Mouse (Mus musculus) testis, postnatal 10 days (tissue): ENCODE measurements around the gene Ube2c.
"Not testable (repeated sequence)": the region's sequence is repeated elsewhere in the genome, so short reads cannot be mapped to it uniquely, and the experiment has no call there.

Source experiments
- DNase-seq: peaks from one replicate; pipeline ENCODE4 v3.0.0; 2021; ENCODE audit warnings: low spot score

The Ube2c gene

DNA sequence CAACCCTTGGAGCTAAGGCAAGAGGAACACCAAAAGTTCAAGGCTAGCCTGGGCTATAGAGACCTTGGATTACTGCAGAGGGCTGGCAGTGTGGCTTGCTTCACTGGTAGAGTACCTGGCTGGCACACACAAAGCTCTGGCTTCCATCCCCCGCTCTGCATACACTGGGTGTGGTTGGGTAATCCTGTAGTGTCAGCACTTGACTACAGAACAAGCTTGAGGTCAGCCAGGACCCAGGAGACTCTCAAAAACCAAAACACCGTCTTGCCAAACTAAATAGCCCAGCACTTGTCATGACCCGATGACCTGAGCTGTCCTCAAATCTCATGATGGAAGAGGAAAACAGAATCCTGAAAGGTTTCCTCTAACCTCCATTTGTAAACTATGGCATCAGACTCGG lies 20.8 kb downstream of the Ube2c start:
- no peak for DNase-seq

DNA sequence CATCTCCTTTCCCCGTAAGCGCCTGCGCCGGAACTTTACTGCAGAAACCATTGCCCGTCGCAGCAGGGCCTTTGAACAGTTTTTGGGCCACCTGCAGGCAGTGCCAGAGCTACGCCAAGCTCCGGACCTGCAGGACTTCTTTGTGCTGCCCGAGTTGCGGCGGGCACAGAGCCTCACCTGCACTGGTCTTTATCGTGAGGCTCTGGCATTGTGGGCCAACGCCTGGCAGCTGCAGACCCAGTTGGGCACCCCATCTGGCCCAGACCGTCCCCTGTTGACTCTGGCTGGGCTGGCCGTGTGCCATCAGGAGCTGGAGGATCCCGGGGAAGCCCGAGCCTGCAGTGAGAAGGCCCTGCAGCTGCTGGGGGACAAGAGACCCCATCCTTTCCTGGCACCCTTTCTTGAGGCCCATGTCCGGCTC lies 22.2 kb downstream of the Ube2c start:
- peak; percentile 68 for DNase-seq

DNA sequence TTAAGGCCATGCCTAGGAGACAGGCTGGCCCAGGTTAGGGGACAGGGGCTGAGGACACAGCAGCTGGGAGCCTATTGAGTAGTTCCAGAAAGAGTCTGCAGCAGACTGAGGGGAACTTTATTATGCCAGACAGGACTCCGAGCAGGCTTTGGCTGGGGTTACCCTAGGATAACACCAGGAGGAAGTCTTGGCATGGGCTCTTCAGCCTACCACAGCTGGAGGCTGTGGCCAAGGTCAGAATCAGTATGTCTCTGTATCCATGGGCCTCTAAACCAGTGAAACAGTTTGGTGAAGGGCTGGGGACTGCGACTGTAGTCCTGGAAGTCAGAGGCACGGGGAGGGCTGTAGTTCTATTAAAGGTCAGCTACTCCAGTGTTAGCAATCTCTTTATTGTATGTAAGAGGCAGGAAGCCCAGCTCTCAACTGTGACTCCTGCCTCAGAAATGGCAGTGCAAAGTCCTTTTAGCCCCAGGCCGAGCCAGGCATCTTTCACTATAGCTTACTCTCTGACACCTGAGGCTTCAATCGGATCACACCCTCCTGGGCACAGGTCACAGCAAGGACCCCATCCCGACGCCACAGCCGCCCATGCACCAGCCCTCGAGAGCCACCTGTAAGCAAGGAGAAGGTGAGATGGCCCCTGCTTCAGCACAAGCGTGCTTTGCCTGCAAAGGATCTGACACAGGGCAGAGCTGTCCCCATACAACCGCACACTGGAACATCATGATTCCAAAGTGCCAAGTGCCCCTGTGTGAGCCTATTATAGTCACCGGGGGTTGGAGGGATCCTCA lies 22.9 kb downstream of the Ube2c start:
- DNase-seq = peak; percentile 49

DNA sequence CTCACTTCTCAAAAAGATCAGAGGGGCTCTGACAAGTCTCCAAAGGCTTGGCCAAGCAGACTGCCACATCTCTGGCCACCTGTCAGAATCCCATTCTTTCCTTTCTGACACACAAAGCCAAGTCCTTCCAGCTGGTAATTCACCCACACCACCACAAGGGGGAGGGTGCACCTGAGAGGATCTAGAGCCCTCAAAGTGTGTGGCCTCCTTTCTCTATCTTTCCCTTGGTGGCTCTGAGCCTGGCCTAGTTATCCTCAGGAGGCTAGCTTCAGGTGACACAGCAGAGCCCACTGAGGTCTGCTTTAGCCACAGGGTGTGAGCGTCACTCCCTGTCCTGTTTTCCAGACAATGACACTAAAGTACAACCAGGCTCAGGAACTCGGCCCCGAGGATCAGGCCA lies 23.5 kb downstream of the Ube2c start:
- DNase-seq = peak; percentile 77

DNA sequence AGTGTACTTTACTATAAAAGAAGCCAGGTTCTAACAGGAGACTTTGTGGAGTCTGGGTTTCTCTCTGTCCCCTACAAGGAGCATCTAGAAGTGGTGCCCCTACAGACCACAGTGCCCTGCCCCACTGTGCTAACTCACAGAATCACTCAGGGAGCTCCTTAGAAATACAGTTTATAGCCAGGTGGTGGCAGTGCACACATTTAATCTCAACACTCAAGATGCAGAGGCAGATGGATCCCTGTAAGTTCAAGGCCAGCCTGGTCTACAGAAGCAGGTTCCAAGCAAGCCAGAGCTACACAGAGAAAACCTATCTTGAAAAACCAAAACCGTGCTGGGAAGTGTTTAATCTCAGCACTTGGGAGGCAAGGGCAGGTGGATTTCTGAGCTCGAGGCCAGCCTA lies 24.1 kb downstream of the Ube2c start:
- DNase-seq = peak; percentile 48

DNA sequence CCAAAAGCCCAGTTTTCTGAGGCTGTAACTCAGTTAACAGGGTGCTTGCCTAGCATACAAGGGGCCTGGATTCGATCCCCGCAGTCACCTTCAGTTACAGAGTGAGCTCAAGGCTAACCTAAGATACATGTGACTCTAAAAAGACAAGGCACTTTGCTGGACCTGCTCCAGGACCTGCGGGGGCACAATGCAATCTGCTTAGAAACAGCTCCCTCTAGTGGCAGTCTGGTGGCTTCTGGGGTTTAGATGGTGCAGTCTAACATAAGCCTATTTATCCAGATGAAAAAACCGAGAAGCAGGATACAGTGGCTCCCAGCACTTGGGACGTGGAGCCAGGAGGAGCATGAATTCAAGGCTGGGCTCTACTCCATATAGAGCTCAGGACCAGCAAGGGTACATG lies 24.6 kb downstream of the Ube2c start:
- peak; percentile 92 for DNase-seq

DNA sequence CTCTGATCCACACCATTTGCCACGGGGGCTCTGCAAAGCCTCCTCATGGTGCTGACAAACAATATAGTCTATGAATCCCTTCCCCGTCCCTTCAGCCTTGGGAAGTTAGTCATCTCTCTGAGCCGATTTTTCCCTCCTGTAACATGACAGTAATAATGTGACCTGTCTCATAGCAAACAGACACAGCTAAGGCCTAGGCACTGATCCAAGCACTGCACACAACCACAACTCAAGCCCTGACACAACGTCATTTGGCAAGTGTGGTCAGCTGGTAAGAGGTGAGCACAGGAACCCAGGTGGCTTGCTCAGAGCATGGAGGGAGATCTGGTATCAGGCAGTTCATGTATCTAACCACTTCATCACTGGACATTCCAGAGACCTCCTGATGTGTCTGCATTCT lies 26.2 kb downstream of the Ube2c start:
- DNase-seq = no peak

DNA sequence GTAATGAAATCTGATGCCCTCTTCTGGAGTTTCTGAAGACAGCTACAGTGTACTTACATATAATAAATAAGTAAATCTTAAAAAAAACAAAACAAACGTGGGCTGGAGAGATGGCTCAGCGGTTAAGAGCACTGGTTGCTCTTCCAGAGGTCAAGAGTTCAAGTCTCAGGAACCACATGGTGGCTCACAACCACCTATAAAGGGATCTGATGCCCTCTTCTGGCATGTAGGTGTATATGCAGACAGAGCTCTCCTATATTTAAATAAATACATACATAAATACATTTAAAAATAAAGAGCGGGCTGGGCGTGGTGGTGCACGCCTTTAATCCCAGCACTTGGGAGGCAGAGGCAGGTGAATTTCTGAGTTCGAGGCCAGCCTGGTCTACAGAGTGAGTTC lies 28.9 kb downstream of the Ube2c start:
- DNase-seq = not testable (repeated sequence)

DNA sequence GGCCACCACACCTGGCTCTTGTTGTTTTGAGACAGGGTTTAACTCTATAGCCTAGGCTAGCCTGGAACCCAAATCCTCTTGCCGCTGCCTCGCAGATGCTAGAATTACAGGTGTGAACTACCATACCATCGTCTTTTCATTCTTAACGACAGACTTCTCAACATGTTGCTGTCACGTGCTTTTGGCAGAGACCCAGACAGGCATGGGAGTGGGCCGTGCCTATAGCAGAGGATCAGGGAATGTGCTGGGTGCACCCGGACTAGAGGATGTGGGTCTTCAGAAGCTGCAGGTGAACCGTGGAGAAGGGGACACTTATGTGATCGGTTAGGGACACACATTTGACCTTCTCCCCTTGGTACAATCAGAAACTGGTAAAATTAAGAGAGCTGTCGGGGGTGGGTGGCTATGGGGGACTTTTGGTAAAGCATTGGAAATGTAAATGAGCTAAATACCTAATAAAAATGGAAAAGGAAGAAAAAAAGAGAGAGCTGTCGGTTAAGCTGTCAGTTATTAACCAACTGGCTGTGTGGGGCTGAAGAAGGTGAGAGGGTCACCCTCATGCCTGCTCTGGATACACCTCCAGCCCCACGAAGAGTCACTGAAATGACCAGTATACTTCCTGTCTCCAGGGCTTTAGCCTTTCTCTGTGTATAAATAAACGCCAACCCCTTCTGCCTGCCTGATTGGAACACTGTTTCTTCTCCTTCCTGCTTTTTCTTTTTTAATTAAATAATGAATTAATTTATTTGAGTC lies 30.7 kb downstream of the Ube2c start:
- DNase-seq = no peak

DNA sequence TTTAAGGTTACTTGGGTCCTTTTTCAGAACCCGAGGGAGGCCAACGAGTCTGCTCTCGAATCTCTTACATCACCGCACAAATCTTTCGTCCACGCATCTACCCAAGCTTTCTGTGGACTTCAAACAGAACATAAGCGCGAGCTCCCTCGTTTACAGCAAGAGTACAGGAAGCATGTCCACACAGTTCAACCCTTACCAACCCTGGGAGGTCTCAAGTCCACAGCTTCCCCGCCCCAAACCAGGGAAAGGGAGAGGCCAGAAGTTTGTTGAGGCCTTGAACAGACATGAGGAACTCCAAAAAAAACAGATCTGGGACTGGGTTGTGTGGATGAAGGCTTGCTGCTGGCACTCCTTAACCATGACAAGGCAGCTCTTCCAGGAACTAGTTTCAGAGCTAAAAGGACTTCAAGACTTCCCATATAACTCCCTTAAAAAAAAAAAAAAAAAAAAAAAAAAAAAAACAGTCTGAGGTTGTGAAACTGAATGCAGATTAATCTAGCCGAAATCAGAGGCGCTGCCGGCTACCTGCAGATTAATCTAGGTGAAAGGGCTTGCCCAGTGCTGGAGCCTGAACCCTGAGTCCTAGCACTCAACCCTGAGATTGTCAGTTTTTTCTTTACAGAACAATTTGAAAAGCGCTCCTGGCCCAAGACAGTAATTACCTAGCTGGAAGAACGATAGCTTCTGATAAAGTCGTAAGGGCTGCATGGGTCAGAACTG lies 33.7 kb downstream of the Ube2c start:
- DNase-seq = no peak

DNA sequence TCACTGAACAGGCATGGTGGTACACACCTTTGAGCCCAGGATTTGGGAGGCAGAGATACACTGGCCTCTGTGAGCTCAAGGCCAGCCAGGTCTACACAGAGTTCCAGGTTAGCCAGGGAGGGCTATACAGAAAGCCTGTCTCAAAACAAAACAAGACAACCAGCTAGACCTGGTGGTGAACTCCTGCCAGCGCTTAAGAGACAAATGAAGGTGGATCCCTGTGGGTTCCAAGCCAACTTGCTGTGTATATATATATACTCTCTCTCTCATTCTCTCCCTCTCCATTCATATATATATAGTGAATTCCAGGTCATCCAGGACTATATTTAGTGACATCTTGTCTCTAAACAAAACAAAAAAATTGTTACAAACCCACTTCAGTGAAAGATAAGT lies 34.2 kb downstream of the Ube2c start:
- DNase-seq = no peak

DNA sequence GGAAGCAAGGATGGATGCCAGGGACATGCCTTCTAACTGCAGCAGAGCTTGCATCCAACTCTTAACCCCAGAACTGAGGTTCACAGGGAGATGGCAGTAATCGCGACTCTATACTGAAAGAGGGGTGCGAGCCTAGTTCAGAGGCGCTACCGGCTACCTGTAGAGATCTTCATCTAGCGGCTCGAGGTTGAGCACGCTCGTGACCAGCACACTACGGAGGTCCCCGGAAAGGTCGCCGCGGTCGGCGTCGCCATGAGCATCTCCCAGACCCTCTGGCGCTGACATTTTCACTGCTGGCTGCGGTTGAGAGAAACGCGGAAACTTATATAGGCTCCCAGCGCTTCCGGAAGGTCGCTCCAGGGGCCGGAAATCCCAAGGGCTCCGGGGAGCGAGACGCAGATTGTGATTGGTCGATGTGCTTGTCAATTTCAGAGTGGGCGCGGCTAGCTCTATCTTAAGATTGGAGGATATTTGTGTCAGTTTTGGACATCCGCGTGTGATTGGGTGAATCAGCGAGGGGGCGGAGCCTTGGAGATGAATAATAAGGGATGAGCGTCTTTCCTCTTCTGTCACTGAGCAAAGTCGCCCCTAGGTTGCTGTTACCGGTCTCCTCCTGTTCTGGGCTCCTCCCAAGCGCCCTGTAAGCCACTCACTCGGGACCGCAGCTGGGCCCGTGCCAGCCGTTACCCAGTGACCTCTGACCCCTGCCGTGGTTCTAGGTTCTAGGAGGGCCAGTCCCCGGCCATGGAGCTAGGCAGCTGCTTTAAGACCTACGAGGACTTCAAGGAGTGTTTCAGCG lies 35.0 kb downstream of the Ube2c start, which contains the start of the genes Acot8 and Zswim3:
Acot8 (minus strand) TSS at position 350 of the 799 bp plus-strand sequence.
Zswim3 (plus strand) TSS at position 566 of the 799 bp plus-strand sequence.
- peak; percentile 98 for DNase-seq

DNA sequence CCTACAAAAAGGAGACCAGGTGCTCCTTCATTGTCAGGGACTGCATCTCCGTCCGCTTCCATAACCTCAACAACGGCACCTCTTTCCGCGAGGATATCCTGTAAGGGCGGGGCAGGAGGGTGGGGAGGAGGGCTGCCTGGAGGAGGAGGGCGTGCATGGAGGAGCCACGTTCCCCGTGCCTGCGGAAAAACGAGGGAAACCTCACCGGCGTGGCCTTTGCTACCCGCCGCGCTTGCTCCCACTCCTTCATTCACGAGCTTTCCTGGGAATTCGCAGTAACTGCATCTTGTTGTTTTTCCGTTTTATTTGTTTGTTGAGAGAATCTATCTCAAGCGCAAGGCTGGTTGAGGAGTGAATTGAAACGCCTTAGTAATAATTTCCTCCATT lies 35.6 kb downstream of the Ube2c start:
- peak; percentile 62 for DNase-seq

DNA sequence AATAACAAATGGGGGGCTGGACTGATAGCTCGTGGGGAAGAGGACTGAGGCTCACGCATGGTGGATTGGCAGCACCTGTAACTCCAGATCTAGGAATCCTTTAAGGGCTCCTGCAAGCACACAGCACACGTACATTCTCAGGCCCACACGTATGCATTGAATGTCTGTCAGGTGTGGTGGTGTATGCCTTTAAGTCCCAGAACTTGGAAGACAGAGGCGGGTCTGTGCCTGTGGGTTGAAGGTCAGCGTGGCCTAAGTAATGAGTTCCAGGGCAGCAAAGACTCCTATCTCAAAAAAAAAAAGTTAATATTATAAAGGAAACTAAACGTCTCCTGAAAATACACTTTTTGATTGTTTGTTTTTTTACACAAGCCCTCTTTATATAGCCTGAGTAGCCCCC lies 36.9 kb downstream of the Ube2c start:
- DNase-seq = no peak

DNA sequence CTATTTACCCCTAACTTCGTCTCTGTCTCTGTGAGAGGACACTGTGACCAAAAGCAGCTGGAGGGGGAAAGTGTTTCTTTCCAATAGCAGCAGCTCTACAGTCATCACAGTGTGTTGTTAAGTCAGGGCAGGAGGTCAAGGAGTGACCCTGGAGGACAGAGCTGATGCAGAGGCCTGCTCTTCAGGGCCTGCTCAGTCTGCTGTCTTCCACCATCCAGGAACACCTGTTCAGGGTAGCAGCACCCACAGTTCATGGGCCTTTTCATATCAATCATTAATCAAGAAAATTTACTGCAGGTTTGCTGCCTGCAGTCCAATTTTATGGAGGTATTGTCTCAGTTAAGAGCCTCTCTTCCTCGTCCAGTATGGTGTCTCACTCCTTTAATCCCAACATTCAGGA lies 43.9 kb downstream of the Ube2c start:
- DNase-seq = no peak

DNA sequence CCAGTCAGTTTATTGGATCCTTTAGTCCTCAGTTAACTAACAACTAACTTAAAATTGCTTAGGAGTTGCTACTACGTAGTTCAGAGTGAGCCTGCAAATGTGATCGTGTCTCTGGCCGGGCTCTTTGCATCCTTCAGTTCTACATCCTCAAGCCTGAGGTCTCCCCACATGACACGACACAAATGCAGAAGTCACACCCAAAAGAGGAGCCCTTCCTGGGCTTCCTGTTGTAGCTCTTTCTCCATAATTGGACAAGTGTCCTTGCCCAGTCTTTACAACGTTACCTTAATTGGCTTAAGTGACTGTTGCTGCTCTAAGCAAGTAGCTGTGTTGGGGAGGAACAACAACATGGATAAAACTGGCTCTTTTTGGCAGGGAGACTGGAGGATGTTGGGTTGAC lies 45.6 kb downstream of the Ube2c start:
- DNase-seq = no peak

DNA sequence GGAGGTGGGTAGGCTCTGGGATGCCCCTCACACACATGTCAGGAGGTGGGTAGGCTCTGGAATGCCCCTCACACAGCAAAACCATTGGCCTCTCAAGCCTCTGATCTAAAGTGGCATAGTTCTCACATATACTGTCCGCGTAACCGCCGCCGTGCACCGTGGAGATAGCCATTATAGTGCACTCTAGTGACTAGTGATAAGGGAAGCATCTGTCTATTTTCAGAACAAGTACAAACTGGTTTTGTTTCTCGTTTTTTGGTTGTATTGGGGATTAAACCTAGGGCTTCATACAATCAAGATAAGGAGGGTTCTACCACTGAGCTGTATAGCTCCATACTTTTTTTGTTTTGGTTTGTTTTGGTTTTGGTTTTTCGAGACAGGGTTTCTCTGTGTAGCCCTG lies 46.1 kb downstream of the Ube2c start:
- DNase-seq = no peak

DNA sequence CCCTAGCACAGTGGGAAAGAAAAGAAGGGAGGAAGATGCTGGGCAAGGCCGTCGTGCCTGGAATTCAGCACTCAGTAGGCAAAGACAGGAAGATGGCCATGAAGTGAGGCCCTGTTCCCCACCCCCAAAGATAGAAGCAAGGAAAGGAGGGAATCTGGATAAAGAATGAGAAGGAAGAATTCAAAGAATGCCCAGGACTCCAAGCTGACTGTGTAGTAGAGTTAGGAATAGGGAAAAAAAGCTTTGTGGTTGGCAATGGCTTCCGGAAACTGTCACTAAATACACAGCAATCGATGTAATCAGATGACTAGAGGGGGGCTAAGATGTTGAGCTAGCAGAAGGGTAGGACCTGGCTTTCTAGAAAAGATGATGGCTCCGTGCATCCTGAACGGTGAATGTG lies 47.5 kb downstream of the Ube2c start:
- DNase-seq = no peak

DNA sequence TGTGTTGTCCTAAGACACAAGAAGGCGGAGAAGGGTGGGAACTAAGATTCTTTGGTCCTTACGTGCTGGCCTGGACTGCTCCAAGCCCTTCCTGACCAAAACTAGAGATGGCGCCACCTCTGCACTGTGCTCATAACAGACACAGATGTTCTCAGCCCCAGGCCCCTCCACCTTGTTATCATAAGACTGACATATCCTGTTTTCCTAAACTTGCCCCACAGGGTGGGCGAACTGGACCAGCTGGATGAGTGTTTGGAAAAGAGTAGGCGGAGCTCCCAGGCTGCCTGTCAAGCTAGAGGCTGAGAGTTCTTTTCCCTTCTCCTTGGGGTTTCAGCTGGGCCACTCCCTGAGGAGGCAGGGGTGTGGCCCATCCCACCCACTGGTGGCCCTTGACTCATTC lies 48.0 kb downstream of the Ube2c start:
- no peak for DNase-seq

DNA sequence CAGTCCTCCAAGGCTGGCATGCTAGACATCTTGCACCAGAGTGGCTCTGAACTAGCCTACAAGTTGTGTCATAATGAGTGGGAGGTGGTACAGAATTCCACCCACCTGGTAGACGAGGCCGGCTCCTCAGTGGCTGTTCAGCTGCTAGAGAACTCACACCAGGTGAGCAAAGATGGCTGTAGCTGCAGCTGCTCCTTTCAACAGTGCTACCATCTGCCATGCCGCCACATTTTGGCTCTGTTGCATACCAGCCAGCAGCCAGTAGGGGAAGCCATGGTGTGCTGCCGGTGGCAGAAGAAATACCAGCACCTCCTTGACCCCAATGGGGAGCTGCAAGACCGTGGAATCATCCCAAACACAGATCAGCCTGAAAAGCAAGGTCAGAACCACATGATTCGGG lies 51.4 kb downstream of the Ube2c start:
- no peak for DNase-seq

DNA sequence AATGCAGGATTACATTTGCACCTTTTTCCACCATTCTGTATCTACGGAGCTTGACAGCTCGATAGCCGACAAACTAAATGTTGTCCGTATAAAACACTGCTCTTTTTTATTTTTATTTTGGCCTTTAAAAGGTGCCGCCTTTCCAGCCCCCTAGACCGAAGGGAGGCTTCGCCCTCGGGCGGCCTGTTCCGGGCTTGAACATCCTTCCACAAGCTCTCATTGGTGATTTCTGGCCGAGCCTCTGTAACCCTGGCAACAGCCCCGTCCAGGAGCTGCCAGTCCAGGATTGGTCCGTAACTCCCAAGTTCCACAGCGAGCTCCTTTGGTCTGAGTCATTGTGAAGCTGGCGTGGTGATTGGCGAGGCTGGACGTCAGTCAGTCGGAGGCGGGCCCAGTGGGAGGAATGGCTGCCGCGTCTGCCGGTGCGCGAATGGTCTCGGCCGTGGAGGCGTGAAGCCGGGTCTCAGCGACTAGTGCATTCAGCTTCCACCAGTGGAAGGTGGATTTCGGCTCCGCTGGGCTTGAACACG lies 53.0 kb downstream of the Ube2c start, which contains the start of gene Zswim1:
Zswim1 (plus strand) TSS at position 51 of the 530 bp plus-strand sequence.
- peak; percentile 100 for DNase-seq

DNA sequence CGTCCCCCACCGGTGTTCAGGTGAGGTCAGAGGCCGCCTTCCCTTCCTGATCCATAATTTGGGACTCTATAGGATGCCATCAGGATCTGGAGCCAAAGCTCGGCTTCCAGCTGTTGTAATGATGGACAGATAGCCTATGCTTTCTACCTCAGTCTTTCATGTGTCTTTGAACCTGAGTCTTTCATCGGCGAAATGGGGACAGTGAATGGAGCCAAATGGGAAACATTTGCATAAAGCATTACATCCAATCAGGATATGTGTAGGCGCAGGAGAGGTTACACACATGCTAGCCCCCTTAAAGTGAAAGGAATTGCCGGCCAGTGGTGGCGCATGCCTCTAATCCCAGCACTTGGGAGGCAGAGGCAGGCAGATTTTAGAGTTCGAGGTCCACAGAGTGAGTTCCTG lies 53.5 kb downstream of the Ube2c start:
- no peak for DNase-seq
